Mouse (Mus musculus): ENCODE measurements around the gene Cpm. TPM values are rescaled to one million over a fixed set of nuclear protein-coding genes. Genes with fewer than 3 reads are reported as not detected.

Gene Cpm
- total RNA-seq, 2 experiments from 2014 or later = 5.1 to 5.3 TPM

GRCm38 (mm10) chr10:117681999-117682857 is 52.9 kb downstream of the Cpm start:
- intact Hi-C loops (cut with DNase I) = no loop called here

GRCm38 (mm10) chr10:117682858-117683733 is 53.8 kb downstream of the Cpm start:
- DNase-seq = no peak
- intact Hi-C loops (cut with DNase I) = no loop called here

More at GRCm38 (mm10) chr10:117681999-117682857, 52.9 kb downstream of the Cpm start:
- peak; percentile 35 to 60 for DNase-seq

GRCm38 (mm10) chr10:117683734-117684037 is 54.4 kb downstream of the Cpm start:
- DNase-seq = no peak
- intact Hi-C loops (cut with DNase I) = no loop called here

GRCm38 (mm10) chr10:117684298-117685170 is 55.2 kb downstream of the Cpm start:
- no peak for DNase-seq
- intact Hi-C loops (cut with DNase I) = no loop called here

- DNase-seq = no peak
- intact Hi-C loops (cut with DNase I) = no loop called here
These were observed 56.0 kb downstream of the Cpm start for GRCm38 (mm10) chr10:117685171-117685848.

- intact Hi-C loops (cut with DNase I) = no loop called here
- DNase-seq = no peak
These were observed 56.7 kb downstream of the Cpm start for GRCm38 (mm10) chr10:117685849-117686591.

GRCm38 (mm10) chr10:117687018-117687417 is 57.7 kb downstream of the Cpm start:
- DNase-seq = no peak
- intact Hi-C loops (cut with DNase I) = no loop called here

- no peak for DNase-seq
- intact Hi-C loops (cut with DNase I) = no loop called here
These were observed 58.3 kb downstream of the Cpm start for GRCm38 (mm10) chr10:117687577-117687976.

GRCm38 (mm10) chr10:117688204-117689151 is 59.2 kb downstream of the Cpm start:
- DNase-seq = no peak
- intact Hi-C loops (cut with DNase I) = no loop called here

GRCm38 (mm10) chr10:117689297-117690100 is 60.2 kb downstream of the Cpm start:
- no peak for DNase-seq
- intact Hi-C loops (cut with DNase I) = no loop called here

GRCm38 (mm10) chr10:117690101-117690352 is 60.7 kb downstream of the Cpm start:
- intact Hi-C loops (cut with DNase I) = no loop called here
- DNase-seq = no peak

GRCm38 (mm10) chr10:117690770-117691296 is 61.5 kb downstream of the Cpm start:
- intact Hi-C loops (cut with DNase I) = no loop called here
- DNase-seq = no peak

- DNase-seq = no peak
- intact Hi-C loops (cut with DNase I) = no loop called here
These were observed 62.2 kb downstream of the Cpm start for GRCm38 (mm10) chr10:117691389-117691968.

- no peak for DNase-seq
- intact Hi-C loops (cut with DNase I) = no loop called here
These were observed 62.9 kb downstream of the Cpm start for GRCm38 (mm10) chr10:117692173-117692572.

GRCm38 (mm10) chr10:117692953-117693352 is 63.7 kb downstream of the Cpm start:
- intact Hi-C loops (cut with DNase I) = no loop called here
- no peak for DNase-seq

GRCm38 (mm10) chr10:117694255-117694953 is 65.1 kb downstream of the Cpm start:
- no peak for DNase-seq
- intact Hi-C loops (cut with DNase I) = no loop called here

All from heart, postnatal 14 days (tissue).